Mouse (Mus musculus) liver, postnatal 0 days (tissue): ENCODE results near the gene Adgre5.

Source experiments
- CTCF ChIP-seq: sonication (generic); IDR thresholded peaks from 2 replicates; pipeline ENCODE4 v1.5.1; 2016; ENCODE audit warnings: antibody characterized with exemption, low read depth
- EP300 ChIP-seq: IDR thresholded peaks from 2 replicates; pipeline ENCODE4 v1.6.1; 2016; ENCODE audit warnings: antibody characterized with exemption, low read depth, mild to moderate bottlenecking

- peak; percentile 45 for TF ChIP-seq CTCF
- no peak for TF ChIP-seq EP300
These were observed 3.8 kb downstream of the Adgre5 start for GRCm38 (mm10) chr8:83737346-83737745.
